Mouse (Mus musculus) kidney, adult 2 months (tissue): ENCODE measurements around the gene Mylk. TPM values are rescaled to one million over a fixed set of nuclear protein-coding genes. Genes with fewer than 3 reads are reported as not detected.
A peak's percentile ranks its signal among the peaks of the same experiment; 100 is the strongest.

Experiments
- DNase-seq: peaks from one replicate; pipeline ENCODE4 v3.0.0; 2021
- H3K27ac ChIP-seq: fragments of 200-500 bp; 2 replicates; pipeline ENCODE4 v1.5.1; 2012; ENCODE audit warnings: low read depth, low read length, control low read depth, inconsistent platforms; ENCODE audit not compliant: insufficient read depth
- H3K27me3 ChIP-seq: fragments of 200-500 bp; replicated peaks from 2 replicates; pipeline ENCODE4 v1.6.1; 2012; ENCODE audit warnings: mild to moderate bottlenecking, moderate library complexity, low read length, inconsistent platforms; ENCODE audit not compliant: control insufficient read depth, insufficient read depth
- H3K36me3 ChIP-seq: fragments of 200-500 bp; 2 replicates; pipeline ENCODE4 v1.6.1; 2012; ENCODE audit warnings: mild to moderate bottlenecking, moderate library complexity, low read length, inconsistent platforms; ENCODE audit not compliant: control insufficient read depth, insufficient read depth
- H3K4me1 ChIP-seq: fragments of 200-500 bp; 2 replicates; pipeline ENCODE4 v1.6.1; 2011; ENCODE audit warnings: low read length; ENCODE audit not compliant: control insufficient read depth, insufficient read depth
- H3K4me3 ChIP-seq: fragments of 200-500 bp; 2 replicates; pipeline ENCODE4 v1.5.1; 2011; ENCODE audit warnings: mild to moderate bottlenecking, low read depth, low read length, control low read depth; ENCODE audit not compliant: insufficient read depth
- CTCF ChIP-seq: fragments of 200-500 bp; conservative IDR thresholded peaks from 2 replicates; pipeline ENCODE4 v1.5.1; 2011; ENCODE audit warnings: low read depth, mild to moderate bottlenecking, control low read depth, low read length, moderate library complexity, mixed read lengths; ENCODE audit not compliant: insufficient read depth, insufficient read length
- POLR2A ChIP-seq: fragments of 200-500 bp; IDR thresholded peaks from one replicate; pipeline ENCODE4 v1.6.1; 2011; ENCODE audit warnings: low read depth, low read length, control low read depth
- WGBS: fragments of 180-500 bp; shearing (Covaris S2); methylation state at CpG from one replicate; pipeline ENCODE4 v1.1.7; 2018; 5-methylcytosine and 5-hydroxymethylcytosine counted together
- polyA plus RNA-seq: library from polyadenylated mRNA; depleted of rRNA; stranded (reverse); fragments of >200 nt; gene quantifications from 2 replicates; pipeline ENCODE4 v1.2.3, GENCODE M21; 2012

Mylk gene
- polyA plus RNA-seq, 1 experiment, result 64.7 TPM

DNA sequence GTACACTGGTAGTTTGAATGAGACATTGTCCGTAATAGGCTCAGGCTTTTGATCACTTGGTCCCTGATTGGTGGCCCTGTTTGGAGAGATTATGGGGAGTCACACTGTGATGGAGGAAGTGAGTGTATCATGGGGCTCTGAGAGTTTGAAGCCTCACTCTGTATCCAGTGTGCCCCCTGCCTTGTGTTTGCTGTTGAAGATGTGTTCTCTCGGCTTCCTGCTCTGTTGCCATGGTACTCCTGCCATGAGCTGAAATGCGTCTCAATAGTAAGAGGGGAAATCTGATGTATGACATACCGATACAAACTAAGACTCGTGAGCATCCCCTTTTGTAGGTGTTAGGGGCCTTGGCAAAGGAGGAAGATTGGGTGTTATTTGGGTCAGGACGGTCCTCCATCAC, 99.8 kb downstream of the Mylk start:
- H3K36me3 ChIP-seq, result no peaks in the 10 kb centered on the region
- no peak for DNase-seq
- no peak overlapping the region for H3K4me3 ChIP-seq
- TF ChIP-seq CTCF (no peak), POLR2A (no peak)
- H3K27me3 ChIP-seq, result no peaks in the 10 kb centered on the region
- H3K27ac ChIP-seq, result no peak overlapping the region
- no peaks in the 10 kb centered on the region for H3K4me1 ChIP-seq
- 95% methylated on average over 6 of the region's 6 CpGs for WGBS

- no peaks in the 10 kb centered on the region for H3K27me3 ChIP-seq
- WGBS, result 46% methylated on average over 3 of the region's 3 CpGs
- no peaks in the 10 kb centered on the region for H3K36me3 ChIP-seq
- no peaks in the 10 kb centered on the region for H3K4me1 ChIP-seq
- H3K4me3 ChIP-seq, result no peak overlapping the region
- no peak for TF ChIP-seq POLR2A
- TF ChIP-seq CTCF, result no peak
- H3K27ac ChIP-seq, result no peak overlapping the region
- DNase-seq, result no peak
Measured at GRCm38 (mm10) chr16:34847638-34848037, 102.6 kb downstream of the Mylk start.

GRCm38 (mm10) chr16:34854066-34854465, 109.1 kb downstream of the Mylk start:
- H3K4me1 ChIP-seq, result peaks cover 17% of the 10 kb centered on the region
- peak; percentile 83 for DNase-seq
- no peak overlapping the region for H3K27ac ChIP-seq
- 67% methylated on average over 7 of the region's 7 CpGs for WGBS
- TF ChIP-seq CTCF, result no peak
- no peak for TF ChIP-seq POLR2A
- no peaks in the 10 kb centered on the region for H3K36me3 ChIP-seq
- no peak overlapping the region for H3K4me3 ChIP-seq
- H3K27me3 ChIP-seq, result no peaks in the 10 kb centered on the region

DNA sequence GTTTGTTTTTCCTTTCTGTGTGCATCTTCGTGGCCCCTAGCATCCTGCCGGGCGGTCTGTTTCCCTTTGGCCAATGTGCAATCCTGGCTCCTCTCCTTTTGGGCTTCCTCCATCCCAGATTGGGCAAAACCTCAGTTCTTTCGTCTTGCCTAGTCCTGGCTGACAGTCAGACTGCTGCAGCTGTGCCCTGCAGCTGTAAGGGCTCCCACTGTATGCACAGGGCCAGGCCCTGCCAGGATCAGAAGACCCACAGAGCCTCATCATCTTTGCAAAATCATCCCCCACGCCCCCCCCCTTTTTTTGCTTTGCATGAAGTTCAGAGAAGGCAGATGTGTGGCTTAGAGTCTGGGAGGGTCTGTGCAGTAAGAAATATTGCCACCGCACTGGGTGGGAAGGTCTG, 110.1 kb downstream of the Mylk start:
- no peak for DNase-seq
- Histone ChIP-seq H3K36me3 (no peaks in the 10 kb centered on the region), H3K27ac (no peak overlapping the region), H3K4me3 (no peak overlapping the region), H3K4me1 (peaks cover 17% of the 10 kb centered on the region), H3K27me3 (no peaks in the 10 kb centered on the region)
- TF ChIP-seq POLR2A (no peak), CTCF (no peak)
- WGBS, result 73% methylated on average over 6 of the region's 6 CpGs

- peaks cover 17% of the 10 kb centered on the region for H3K4me1 ChIP-seq
- no peak overlapping the region; the same call in 1 of the 2 replicates for H3K27ac ChIP-seq
- 76% methylated on average over 2 of the region's 2 CpGs for WGBS
- no peaks in the 10 kb centered on the region for H3K36me3 ChIP-seq
- TF ChIP-seq CTCF (no peak), POLR2A (no peak)
- H3K27me3 ChIP-seq, result no peaks in the 10 kb centered on the region
- no peak for DNase-seq
- no peak overlapping the region for H3K4me3 ChIP-seq
Measured at GRCm38 (mm10) chr16:34855751-34856150, 110.7 kb downstream of the Mylk start.

GRCm38 (mm10) chr16:34857631-34858030, 112.6 kb downstream of the Mylk start:
- Histone ChIP-seq H3K27ac (peak overlapping the region; percentile 62; the same call in 1 of the 2 replicates), H3K4me1 (peaks cover 35% of the 10 kb centered on the region), H3K4me3 (no peak overlapping the region), H3K27me3 (no peaks in the 10 kb centered on the region), H3K36me3 (no peaks in the 10 kb centered on the region)
- 30% methylated on average over 5 of the region's 5 CpGs for WGBS
- TF ChIP-seq CTCF (no peak), POLR2A (no peak)
- peak; percentile 91 for DNase-seq

GRCm38 (mm10) chr16:34860761-34861160, 115.8 kb downstream of the Mylk start:
- DNase-seq, result no peak
- H3K4me3 ChIP-seq, result no peak overlapping the region
- H3K27me3 ChIP-seq, result no peaks in the 10 kb centered on the region
- WGBS, result 93% methylated on average over 3 of the region's 3 CpGs
- H3K27ac ChIP-seq, result peak overlapping the region; percentile 37
- no peaks in the 10 kb centered on the region for H3K36me3 ChIP-seq
- TF ChIP-seq POLR2A (no peak), CTCF (no peak)
- H3K4me1 ChIP-seq, result peaks cover 41% of the 10 kb centered on the region

- H3K36me3 ChIP-seq, result no peaks in the 10 kb centered on the region
- H3K27me3 ChIP-seq, result no peaks in the 10 kb centered on the region
- peak; percentile 95 for DNase-seq
- H3K4me1 ChIP-seq, result peaks cover 36% of the 10 kb centered on the region
- peak overlapping the region; percentile 88 for H3K27ac ChIP-seq
- no peak overlapping the region for H3K4me3 ChIP-seq
- WGBS, result 16% methylated on average over 10 of the region's 10 CpGs
- TF ChIP-seq CTCF (no peak), POLR2A (no peak)
Measured at GRCm38 (mm10) chr16:34861744-34862365, 116.8 kb downstream of the Mylk start.
